Mouse (Mus musculus): Measurements from ENCODE around the gene Ywhag.
A peak's percentile ranks its signal among the peaks of the same experiment; 100 is the strongest.

Gene Ywhag

GRCm38 (mm10) chr5:135952830-135953229, 18.4 kb upstream of the Ywhag start:
- no peak for DNase-seq (ENCODE audit: low read depth in 1 of 2, low spot score in 2 of 2)

GRCm38 (mm10) chr5:135951660-135952059, 17.2 kb upstream of the Ywhag start:
- DNase-seq (ENCODE audit: low read depth in 1 of 2, low spot score in 2 of 2), result no peak

GRCm38 (mm10) chr5:135950710-135951412, 16.4 kb upstream of the Ywhag start:
- DNase-seq (ENCODE audit: low read depth in 1 of 2, low spot score in 2 of 2), result no peak

GRCm38 (mm10) chr5:135946621-135947020, 12.2 kb upstream of the Ywhag start:
- DNase-seq (ENCODE audit: low read depth in 1 of 2, low spot score in 2 of 2), result no peak

GRCm38 (mm10) chr5:135945916-135946408, 11.5 kb upstream of the Ywhag start:
- DNase-seq (ENCODE audit: low read depth in 1 of 2, low spot score in 2 of 2), result no peak

GRCm38 (mm10) chr5:135942710-135943109, 8.3 kb upstream of the Ywhag start:
- no peak for DNase-seq (ENCODE audit: low read depth in 1 of 2, low spot score in 2 of 2)

GRCm38 (mm10) chr5:135940587-135940986, 6.2 kb upstream of the Ywhag start:
- no peak for DNase-seq (ENCODE audit: low read depth in 1 of 2, low spot score in 2 of 2)

- no peak for DNase-seq (ENCODE audit: low read depth in 1 of 2, low spot score in 2 of 2)
These were observed 1.3 kb upstream of the Ywhag start for GRCm38 (mm10) chr5:135935641-135936190.

- no peak for DNase-seq (ENCODE audit: low read depth in 1 of 2, low spot score in 2 of 2)
These were observed 734 bp upstream of the Ywhag start for GRCm38 (mm10) chr5:135935176-135935523.

GRCm38 (mm10) chr5:135933900-135934441, 445 bp downstream of the Ywhag start:
- peak; percentile 55 to 79 for DNase-seq (ENCODE audit: low read depth in 1 of 2, low spot score in 2 of 2)

- no peak for DNase-seq (ENCODE audit: low read depth in 1 of 2, low spot score in 2 of 2)
These were observed 1.1 kb downstream of the Ywhag start for GRCm38 (mm10) chr5:135933222-135933899.

- no peak for DNase-seq (ENCODE audit: low read depth in 1 of 2, low spot score in 2 of 2)
These were observed 2.1 kb downstream of the Ywhag start for GRCm38 (mm10) chr5:135932359-135932758.

- no peak for DNase-seq (ENCODE audit: low read depth in 1 of 2, low spot score in 2 of 2)
These were observed 2.9 kb downstream of the Ywhag start for GRCm38 (mm10) chr5:135931526-135931925.

- no peak for DNase-seq (ENCODE audit: low read depth in 1 of 2, low spot score in 2 of 2)
These were observed 4.6 kb downstream of the Ywhag start for GRCm38 (mm10) chr5:135929685-135930424.

- no peak for DNase-seq (ENCODE audit: low read depth in 1 of 2, low spot score in 2 of 2)
These were observed 10.5 kb downstream of the Ywhag start for GRCm38 (mm10) chr5:135923901-135924300.

GRCm38 (mm10) chr5:135919902-135920301, 14.5 kb downstream of the Ywhag start:
- no peak for DNase-seq (ENCODE audit: low read depth in 1 of 2, low spot score in 2 of 2)

- DNase-seq (ENCODE audit: low read depth in 1 of 2, low spot score in 2 of 2), result no peak
These were observed 15.8 kb downstream of the Ywhag start for GRCm38 (mm10) chr5:135918593-135918992.

GRCm38 (mm10) chr5:135918059-135918437, 16.4 kb downstream of the Ywhag start:
- no peak for DNase-seq (ENCODE audit: low read depth in 1 of 2, low spot score in 2 of 2)

GRCm38 (mm10) chr5:135917327-135918058, 16.9 kb downstream of the Ywhag start:
- no peak for DNase-seq (ENCODE audit: low read depth in 1 of 2, low spot score in 2 of 2)

GRCm38 (mm10) chr5:135916601-135917000, 17.8 kb downstream of the Ywhag start:
- DNase-seq (ENCODE audit: low read depth in 1 of 2, low spot score in 2 of 2), result no peak
